Mouse (Mus musculus) layer of hippocampus, postnatal 25 days (tissue): Measurements from ENCODE around the gene Ermap. TPM values are rescaled to one million over a fixed set of nuclear protein-coding genes. Genes with fewer than 3 reads are reported as not detected.

ENCODE experiments used
- DNase-seq, 2 experiments: peaks; one replicate each; pipeline ENCODE4 v3.0.0; 2022; ENCODE audit warnings: mixed read lengths in 2 of 2, low spot score in 1 of 2; ENCODE audit errors: extremely low spot score in 1 of 2
- total RNA-seq, 2 experiments: library from RNA; stranded (reverse); gene quantifications; 2 replicates each; pipeline ENCODE4 v1.2.3; 2021

Ermap gene
- total RNA-seq, result under 1 TPM; 0.31 to 0.47 TPM

- no peak for DNase-seq
Observed at GRCm38 (mm10) chr4:119189864-119190263, at the start of gene Ermap. Gene Ermap, minus strand, starts transcription at chr4:119190011.

GRCm38 (mm10) chr4:119239181-119239682, 49.4 kb upstream of the Ermap start:
- DNase-seq, result peak in 1 of 2 experiments; percentile 29

DNA sequence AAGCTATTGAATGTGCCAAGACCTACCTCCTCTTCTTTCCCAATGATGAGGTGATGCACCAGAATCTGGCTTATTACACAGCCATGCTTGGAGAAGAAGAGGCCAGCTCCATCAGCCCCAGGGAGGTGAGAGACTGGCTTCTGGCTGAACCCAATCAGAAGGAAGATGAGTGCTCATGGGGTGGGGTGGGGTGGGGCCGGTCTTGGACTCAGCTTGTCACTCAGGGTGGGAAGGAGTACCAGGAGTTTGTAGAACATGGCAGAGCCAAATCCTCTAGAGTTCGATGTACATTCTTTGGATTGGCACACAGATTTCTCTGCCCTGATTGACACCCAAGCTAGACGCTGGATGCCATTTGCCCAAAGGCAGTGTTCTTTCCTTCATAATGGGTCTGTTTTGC, 48.9 kb upstream of the Ermap start:
- no peak for DNase-seq

DNA sequence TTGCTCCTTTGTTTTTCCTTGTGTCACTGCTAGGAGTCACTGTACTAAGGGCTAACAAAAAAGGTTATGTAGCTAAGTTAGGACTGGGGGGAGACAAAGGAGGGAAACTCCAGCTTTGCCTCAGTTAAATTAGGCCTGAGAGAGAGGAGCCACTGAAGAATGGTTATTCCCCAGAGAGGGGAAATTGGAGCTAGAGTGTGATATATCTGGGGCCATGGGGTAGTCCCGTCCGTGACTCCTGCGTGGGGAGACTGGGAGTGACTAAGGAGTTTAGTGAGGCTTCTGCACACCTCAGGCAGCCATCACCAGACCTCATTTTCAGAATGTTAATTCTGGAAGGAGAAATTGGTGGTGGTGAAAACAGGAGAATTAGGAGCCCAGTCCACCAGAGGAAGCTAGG, 44.5 kb upstream of the Ermap start:
- no peak for DNase-seq

DNA sequence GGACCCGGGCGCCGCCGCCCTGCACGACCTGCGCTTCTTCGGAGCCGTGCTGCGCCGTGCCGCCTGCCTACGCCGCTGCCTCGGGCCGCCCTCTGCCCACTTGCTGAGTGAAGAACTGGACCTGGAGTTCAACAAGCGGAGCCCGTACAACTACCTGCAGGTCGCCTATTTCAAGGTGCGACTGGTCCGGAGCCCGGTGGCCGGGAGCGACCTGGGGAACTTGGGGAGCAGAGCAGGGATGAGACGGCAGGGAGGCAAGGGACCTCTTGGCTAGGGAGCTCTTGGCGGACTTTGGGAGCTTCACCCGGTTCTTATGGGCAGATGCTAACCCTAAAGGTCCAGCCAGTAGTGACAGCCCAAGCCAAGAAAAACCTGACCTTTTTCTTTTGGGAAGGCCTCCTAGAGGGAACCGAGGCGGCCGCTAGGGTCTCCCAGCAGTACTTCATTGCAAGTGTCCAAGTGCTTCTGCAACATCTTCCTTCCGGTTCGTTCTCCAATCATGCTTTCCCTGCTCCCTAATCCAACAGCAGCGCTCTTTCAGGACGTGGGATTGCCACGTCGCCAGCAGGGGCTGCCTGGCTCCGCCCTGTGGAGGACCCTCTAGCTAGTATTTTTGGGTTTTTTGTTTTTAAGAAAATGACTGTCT, 43.6 kb upstream of the Ermap start:
- DNase-seq, result peak; percentile 30 to 45

DNA sequence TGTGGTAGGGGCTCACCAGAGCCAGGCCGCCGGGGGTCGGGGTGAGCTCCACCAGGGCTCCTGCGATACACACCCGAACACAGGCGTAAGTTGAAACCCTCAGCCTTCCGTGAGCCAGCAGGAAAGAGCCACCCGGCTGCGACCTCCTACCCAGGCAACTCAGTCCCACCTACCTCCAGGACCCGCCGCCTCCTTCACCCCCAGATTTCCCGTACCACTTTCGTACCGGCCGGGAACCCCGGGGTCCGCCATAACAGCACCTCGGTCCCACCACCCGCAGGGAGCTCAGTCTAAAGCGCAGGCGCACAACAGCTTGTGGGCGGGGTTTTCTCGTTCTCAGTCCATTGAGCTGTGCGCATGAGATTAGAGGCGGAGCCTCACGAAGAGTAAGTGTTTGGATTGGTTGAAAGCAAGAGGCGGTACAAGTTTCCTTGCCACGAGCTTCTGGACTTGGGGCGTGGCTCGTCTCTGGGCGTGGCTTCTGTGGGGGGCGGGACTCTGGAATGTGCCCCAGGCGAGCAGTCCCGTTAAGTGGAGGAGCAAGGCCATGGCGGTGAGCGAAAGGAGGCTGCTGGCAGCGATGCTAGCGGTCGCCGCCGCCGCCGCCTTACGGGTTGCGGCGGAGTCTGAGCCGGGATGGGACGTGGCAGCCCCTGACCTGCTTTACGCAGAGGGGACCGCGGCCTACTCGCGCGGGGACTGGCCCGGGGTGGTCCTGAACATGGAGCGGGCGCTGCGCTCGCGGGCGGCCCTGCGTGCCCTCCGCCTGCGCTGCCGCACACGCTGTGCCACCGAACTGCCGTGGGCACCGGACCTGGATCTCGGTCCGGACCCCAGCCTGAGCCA, 42.8 kb upstream of the Ermap start, which contains the start of the genes AU022252 and P3h1:
AU022252 (minus strand) TSS at position 303 of the 846 bp plus-strand sequence.
P3h1 (plus strand) TSS at position 506 of the 846 bp plus-strand sequence.
- DNase-seq, result peak; percentile 93 to 96

- DNase-seq, result no peak
Observed at GRCm38 (mm10) chr4:119226751-119227150, 36.9 kb upstream of the Ermap start.

GRCm38 (mm10) chr4:119225719-119226118, 35.9 kb upstream of the Ermap start:
- DNase-seq, result no peak

- DNase-seq, result no peak
Observed at GRCm38 (mm10) chr4:119224534-119224933, 34.7 kb upstream of the Ermap start.

DNA sequence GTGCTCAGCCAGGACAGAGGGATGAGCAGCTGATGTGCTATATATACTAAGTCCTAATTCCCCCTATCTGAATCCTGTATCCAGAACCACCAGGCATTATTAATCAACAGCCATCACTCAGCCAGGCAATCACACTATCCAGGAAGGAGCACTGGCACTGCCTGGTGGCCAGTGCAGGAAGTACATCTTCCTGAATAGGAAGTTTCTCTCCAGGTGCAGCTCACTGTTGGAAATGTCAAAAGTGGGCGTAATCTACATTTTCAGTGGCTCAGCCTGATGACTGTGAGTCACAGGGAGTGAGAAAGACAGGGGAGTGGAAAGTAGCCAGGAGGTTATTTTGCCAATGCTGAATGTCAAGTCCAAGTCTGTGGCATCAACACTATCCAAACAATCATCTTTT, 33.9 kb upstream of the Ermap start:
- DNase-seq, result no peak

DNA sequence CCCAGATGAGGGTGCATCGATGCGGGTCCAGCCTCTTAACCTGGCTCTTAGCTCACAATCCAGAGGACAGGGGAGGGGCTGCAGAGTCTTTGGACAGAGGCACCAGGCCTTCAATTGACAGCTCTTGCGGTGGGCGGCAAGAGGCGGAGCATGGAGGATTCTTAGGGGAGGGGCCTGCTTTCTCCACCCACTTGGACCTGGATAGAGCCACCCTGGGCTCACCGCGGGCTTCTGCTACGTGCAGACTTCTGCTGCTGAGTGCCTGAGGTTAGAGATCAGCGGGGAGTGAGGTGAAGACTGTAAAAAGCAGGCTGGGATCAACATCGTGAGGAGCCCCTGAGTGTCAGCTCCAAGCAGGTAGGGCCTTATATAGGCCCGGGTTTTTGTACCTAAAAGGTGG, 28.4 kb upstream of the Ermap start, which contains the start of gene Tmem269:
Tmem269 (minus strand) TSS at position 49 of the 400 bp plus-strand sequence.
- DNase-seq, result no peak

DNA sequence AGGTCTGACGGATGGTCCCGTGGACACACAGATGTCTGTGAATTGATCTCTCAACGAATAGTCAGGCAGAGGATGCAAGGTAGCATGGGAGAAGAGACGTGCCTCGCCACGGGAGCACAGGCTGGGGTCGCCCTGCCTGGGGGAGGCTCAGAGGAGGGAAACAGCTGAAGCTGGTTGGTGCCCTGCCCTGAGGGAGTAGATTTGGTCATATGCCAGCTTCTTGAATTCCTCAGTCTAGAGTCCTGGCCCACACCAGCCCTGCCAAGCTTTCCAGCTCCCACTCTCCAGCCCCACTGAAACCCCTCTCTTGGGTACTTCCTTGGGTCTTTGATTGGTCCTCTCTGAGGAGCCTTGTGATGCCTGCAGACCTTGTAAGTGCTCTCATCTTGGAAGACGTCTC, 26.9 kb upstream of the Ermap start:
- DNase-seq, result no peak

DNA sequence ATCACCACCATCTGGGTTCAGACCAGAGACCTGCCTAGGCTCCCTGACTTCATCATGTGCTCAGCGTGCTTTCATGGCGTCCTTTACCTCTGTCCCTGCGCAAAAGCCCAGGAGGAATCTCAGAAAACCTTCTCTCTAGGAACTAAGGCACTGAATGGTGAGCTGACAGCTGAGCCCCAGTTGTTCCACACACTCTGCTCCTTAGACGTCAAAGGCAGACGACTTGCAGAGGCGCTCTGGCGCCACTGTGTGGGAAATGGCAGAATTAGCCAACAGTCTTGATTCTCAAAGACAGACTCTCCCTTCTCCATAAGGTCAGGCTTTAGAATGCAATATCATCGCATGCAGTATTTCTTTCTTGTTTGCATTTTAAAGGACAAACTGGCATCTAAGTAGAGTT, 14.9 kb upstream of the Ermap start:
- DNase-seq, result peak in 1 of 2 experiments; percentile 61

DNA sequence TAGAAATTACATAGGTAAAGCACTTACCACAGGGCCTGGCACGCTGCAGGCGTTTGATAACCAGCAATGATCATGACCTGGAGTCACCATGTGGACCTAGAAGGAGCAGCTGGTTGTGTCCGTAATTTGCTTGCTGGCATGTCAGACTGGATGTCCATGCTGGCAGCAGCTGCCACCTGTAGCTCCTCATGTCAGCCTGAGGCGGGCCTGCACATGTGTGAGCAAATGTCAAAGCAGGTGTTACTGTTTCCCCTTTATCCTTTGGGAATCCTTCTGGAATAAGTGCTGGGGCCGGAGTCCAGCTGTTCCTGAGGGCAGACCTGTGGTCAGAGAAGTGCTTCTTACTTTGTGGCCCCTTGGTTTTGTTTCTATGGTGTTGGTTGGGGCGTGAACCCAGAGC, 8.3 kb upstream of the Ermap start:
- no peak for DNase-seq

DNA sequence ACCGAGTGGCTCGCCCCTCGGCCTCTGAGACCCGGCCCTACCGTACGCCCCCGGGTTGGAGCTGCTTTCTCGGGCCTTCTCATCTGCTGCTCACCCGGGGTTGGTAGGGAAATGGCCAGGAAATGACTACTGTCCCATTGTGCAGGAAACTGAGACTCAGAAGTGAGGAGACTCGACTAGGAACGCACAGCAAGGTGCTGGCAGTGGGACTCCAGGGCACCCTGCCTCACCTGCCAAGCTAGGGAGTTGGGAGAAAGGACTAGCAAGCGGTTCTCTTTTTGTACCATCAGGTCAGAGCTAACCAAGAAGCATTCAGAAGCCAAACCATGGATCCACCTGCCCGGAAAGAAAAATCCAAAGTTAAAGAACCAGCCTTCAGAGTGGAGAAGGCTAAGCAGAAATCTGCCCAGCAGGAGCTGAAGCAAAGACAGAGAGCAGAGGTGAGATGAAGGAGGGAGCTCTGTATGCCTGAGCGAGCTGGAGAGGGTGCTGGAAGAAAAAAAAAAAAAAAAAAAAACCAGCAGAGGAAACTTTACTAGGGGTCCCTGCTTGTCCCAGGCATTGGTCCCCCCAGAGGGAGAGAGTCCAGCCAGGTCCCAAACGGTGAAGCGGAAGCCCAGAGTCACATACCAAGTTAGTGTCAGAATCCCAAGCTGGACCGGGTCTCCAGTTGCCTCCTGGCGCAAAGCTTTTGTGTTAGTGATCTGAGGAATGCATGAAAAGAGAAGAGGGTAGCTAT, 5.9 kb upstream of the Ermap start:
- DNase-seq, result no peak

- peak; percentile 73 to 76 for DNase-seq
Observed at GRCm38 (mm10) chr4:119194909-119195581, 5.2 kb upstream of the Ermap start, which contains the start of gene Svbp. Gene Svbp, plus strand, starts transcription at chr4:119195306.

DNA sequence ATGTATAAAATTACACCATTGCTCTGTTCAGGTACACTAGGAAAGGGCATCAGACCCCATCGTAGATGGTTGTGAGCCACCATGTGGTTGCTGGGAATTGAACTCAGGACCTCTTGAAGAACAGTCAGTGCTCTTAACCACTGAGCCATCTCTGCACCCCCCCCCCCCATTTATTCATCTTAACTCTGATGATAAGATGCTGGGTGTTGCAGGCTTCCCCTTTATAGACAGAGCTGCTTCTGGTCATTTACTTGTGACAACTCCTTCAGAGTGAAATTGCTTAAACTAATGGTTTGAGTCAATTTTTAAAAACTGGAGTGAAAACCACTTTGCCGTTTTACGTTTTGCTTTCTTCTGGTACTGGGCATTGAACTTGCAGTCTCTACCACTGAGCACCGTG, 2.9 kb upstream of the Ermap start:
- no peak for DNase-seq

- no peak for DNase-seq
Observed at GRCm38 (mm10) chr4:119191273-119191672, 1.5 kb upstream of the Ermap start.

DNA sequence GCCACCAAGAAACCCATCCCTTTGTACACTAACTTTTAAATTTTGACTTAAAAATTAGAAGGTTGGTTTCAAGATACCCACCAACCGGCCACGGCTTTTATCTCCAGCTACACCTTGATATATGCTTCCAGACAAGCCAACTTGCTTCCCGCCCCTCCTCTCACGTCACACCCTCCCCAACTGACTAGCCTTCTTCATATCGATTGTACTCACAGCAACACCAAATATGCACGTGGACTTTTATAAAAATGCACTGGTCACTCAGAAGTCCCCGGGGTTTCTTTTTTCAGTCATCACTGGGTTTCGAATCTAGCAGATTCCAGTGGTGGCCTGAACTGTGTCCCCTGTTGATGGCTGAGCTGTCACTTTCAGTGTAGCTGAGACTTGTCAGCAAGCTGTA, 807 bp upstream of the Ermap start:
- DNase-seq, result no peak

GRCm38 (mm10) chr4:119189392-119189791, 419 bp downstream of the Ermap start:
- no peak for DNase-seq
